Mouse (Mus musculus) adrenal gland, postnatal 4 days (tissue): ENCODE measurements around the gene Pate3. TPM values are rescaled to one million over a fixed set of nuclear protein-coding genes. Genes with fewer than 3 reads are reported as not detected.
"Not testable (repeated sequence)": the region's sequence is repeated elsewhere in the genome, so short reads cannot be mapped to it uniquely, and the experiment has no call there.

Source experiments
- DNase-seq, 2 experiments: peaks; one replicate each; pipeline ENCODE4 v3.0.0; 2021 to 2022; ENCODE audit warnings: low spot score in 2 of 2, mixed read lengths in 2 of 2
- long read RNA-seq, 2 experiments: library from polyadenylated mRNA; stranded (forward); transcript quantifications; one replicate each; pipeline ENCODE4 v2.0.0; 2021
- total RNA-seq, 2 experiments: library from RNA; stranded (reverse); gene quantifications; 2 replicates each; pipeline ENCODE4 v1.2.3; 2021

Pate3 gene
- total RNA-seq: not detected
- long read RNA-seq, experiment 1: 0 reads
- long read RNA-seq, experiment 2: 0 reads

- no peak for DNase-seq
Observed at GRCm38 (mm10) chr9:35648102-35648501, at the start of gene Pate3. TSS of gene Pate3 (minus strand) at chr9:35648202.

DNA sequence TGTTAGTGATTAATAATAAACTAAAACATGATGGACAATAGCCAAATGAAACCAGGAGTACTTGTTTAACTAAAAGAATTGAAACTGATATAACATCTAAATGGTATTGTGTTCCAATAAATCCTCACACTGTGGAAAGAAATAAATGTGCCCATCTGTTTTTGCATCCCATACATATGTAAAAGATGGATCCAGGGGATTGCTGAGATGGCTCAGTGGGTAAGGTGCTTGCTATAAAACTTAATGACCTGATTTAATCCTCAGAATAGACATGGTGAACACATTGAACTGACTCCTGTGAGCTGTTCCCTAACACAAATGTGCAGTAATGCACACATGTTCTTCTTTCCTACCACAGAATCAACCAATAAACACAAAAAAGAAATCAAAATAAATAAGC is 43.9 kb upstream of the Pate3 start:
- DNase-seq: no peak

DNA sequence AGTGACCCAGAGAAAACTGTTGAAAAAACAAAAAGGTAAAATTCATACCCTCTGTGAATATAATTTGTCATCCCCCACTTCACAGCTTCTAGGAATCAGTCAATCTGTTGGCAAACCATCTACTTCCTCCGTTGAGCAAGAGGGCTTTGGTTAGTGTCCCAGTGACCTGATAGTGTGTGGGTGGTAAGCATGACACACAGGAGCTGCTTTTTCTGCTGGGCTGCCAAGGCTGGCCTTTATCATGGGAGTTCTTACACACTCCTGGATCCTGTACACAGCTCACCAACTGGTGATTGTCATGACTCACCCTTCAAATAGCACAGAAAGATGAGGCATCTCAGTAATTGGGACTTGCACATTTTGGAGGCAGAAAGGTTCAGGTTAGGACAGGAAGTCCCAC is 39.0 kb upstream of the Pate3 start, which contains the start of gene Pate1:
TSS of gene Pate1 (minus strand) at position 378 of the 400 bp plus-strand sequence.
- no peak for DNase-seq

DNA sequence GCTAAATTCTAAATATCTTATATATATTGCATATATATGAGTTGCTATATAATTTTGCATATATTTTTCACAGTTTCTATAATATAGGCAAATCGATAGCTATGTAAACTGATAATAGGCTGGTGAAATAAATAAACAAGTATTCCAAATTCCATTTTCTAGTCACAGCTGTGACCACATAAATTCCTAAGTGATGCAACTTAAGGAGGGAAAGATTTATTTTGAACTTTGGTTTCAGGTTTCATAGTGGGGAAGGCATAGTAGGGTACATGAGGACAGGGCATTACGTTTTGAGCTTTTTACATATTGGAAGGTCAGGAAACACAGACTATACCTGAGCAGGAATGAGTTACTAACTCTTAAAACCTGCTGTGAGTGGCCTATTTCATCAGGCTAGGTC is 25.6 kb upstream of the Pate3 start:
- no peak for DNase-seq

DNA sequence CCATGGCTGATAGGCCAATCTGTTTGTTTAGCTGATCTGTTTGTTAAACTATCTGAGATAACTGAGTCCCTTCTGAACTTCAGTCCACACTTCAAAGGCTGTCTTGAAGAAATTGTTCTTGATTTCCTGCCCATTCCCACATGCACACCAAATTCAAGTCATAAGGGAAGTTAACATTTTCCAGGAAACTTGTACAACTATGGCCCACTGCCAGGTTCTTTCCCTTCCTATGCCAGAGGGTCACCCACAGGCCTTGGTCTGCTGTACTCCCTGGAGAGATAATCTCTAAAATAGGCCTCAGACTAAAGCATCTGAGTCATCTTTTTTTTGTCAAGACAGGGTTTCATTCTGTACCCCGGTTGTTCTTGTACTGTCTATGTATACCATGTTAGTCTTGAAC is 15.0 kb downstream of the Pate3 start:
- DNase-seq: no peak

DNA sequence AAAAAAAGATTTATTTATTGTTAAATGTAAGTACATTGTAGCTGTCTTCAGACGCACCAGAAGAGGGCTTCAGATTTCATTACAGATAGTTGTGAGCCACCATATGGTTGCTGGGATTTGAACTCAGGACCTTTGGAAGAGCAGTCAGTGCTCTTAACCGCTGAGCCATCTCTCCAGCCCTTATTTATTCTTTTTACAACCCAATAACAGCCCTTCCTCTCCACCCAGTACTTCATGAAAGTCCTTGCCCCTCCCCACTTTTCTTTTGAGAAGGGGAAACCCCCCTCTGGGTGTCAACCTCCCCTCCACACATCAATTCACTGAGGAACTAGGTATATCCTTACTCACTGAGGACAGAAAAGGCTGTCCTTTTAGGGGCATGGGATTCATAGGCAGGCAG is 31.2 kb downstream of the Pate3 start:
- DNase-seq: not testable (repeated sequence)

- no peak for DNase-seq
Observed at GRCm38 (mm10) chr9:35614005-35614404, 34.0 kb downstream of the Pate3 start.

- no peak for DNase-seq
Observed at GRCm38 (mm10) chr9:35611841-35612240, 36.2 kb downstream of the Pate3 start, which contains the start of gene Pate4. TSS of gene Pate4 (minus strand) at chr9:35611941.

DNA sequence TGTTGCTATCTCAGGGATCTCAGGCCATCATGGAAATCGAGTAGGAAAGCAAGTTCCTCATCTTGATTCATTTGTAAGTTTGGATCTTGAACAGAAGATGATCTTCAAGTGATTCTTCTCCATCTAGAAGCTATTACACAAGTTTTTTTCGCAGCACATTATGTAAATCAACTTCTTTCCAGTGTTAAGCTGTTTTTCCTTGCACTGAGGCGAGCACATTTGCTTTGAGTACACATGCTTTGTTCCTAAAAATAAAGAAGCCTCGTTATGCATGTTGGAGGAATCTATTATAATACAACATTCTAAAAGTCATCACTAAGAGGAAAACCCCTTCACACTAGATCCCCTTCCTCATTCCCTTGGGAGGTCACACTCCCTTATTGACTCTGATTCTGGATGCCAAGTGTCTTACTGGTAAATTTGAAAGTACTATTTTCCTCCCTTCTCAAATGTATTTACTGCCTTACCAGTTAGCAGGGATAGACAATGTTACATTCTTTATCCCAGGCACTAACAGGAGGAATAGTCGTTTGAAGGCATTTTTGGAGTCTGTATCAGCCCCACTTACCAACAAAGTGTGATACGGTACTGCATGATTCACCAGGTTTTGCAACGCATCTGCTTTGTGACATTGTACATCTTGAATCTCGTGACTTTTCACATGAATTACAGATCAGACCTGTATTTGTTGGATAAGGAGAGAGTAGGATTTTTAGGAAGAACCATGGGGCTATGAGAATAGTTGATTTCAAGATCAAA is 40.2 kb downstream of the Pate3 start:
- no peak for DNase-seq

Other genes with a start within 250 kb of the Pate3 start
- gene Cdon, start 227.1 kb downstream of the Pate3 start, total RNA-seq: 10 to 100 TPM; 30.8 to 32.0 TPM
- gene Gm1113, start 129.9 kb downstream of the Pate3 start, total RNA-seq: not detected
- 1 to 10 TPM; 1.3 TPM for gene Ddx25, start 89.7 kb downstream of the Pate3 start, total RNA-seq
- 10 to 100 TPM; 14.8 to 16.7 TPM for gene Pus3, start 89.6 kb downstream of the Pate3 start, total RNA-seq
- gene Pate2, start 77.9 kb downstream of the Pate3 start, total RNA-seq: under 1 TPM; 0.31 to 0.39 TPM
- 1 to 10 TPM; 5.9 to 6.5 TPM for gene Hyls1, start 77.8 kb downstream of the Pate3 start, total RNA-seq
- not detected for gene Pate4, start 36.3 kb downstream of the Pate3 start, total RNA-seq
- gene Pate1, start 39.2 kb upstream of the Pate3 start, total RNA-seq: not detected
- gene Gm17677, start 92.8 kb upstream of the Pate3 start, total RNA-seq: not detected
- gene Gm17727, start 129.9 kb upstream of the Pate3 start, total RNA-seq: not detected
- gene Gm27235, start 141.9 kb upstream of the Pate3 start, total RNA-seq: not detected
- gene D730048I06Rik, start 141.9 kb upstream of the Pate3 start, total RNA-seq: not detected
- gene 9230110F15Rik, start 195.9 kb upstream of the Pate3 start, total RNA-seq: not detected